Mouse (Mus musculus): ENCODE results near the gene Zfp94. TPM values are rescaled to one million over a fixed set of nuclear protein-coding genes. Genes with fewer than 3 reads are reported as not detected.
A peak's percentile ranks its signal among the peaks of the same experiment; 100 is the strongest.
"Not testable (repeated sequence)": the region's sequence is repeated elsewhere in the genome, so short reads cannot be mapped to it uniquely, and the experiment has no call there.

The Zfp94 gene
- polyA plus RNA-seq, 1 experiment from 2014 or later = 21.6 TPM

GRCm38 (mm10) chr7:24288512-24288911 is 28.0 kb downstream of the Zfp94 start:
- no peak overlapping the region for H3K4me2 ChIP-seq (ENCODE audit: low read length)
- no peak for DNase-seq (ENCODE audit: low spot score)
- H3K9ac ChIP-seq (ENCODE audit: low read length) = no peak overlapping the region
- no peaks in the 10 kb centered on the region for H3K9me3 ChIP-seq (replicated peaks; ENCODE audit: control insufficient read depth, low read length)
- no peaks in the 10 kb centered on the region for H3K4me1 ChIP-seq (ENCODE audit: control insufficient read depth, insufficient read depth, low read length)
- 84% methylated on average over 6 of the region's 6 CpGs for WGBS
- no peak for ATAC-seq
- peaks cover 53% of the 10 kb centered on the region for H3K36me3 ChIP-seq (ENCODE audit: control insufficient read depth, insufficient read depth, low read length)
- no peak overlapping the region for H3K27ac ChIP-seq (ENCODE audit: low read depth, low read length)
- no peak overlapping the region for H3K4me3 ChIP-seq (ENCODE audit: low read depth, low read length)
- H3K27me3 ChIP-seq (replicated peaks; ENCODE audit: control insufficient read depth, insufficient read depth, low read length) = no peaks in the 10 kb centered on the region

- DNase-seq (ENCODE audit: low spot score) (no peak), ATAC-seq (no peak)
- WGBS = 83% methylated on average over 5 of the region's 5 CpGs
- H3K27me3 ChIP-seq (replicated peaks; ENCODE audit: control insufficient read depth, insufficient read depth, low read length) = no peaks in the 10 kb centered on the region
- H3K9ac ChIP-seq (ENCODE audit: low read length) = no peak overlapping the region
- peaks cover 46% of the 10 kb centered on the region for H3K36me3 ChIP-seq (ENCODE audit: control insufficient read depth, insufficient read depth, low read length)
- no peak overlapping the region for H3K4me3 ChIP-seq (ENCODE audit: low read depth, low read length)
- no peaks in the 10 kb centered on the region for H3K9me3 ChIP-seq (replicated peaks; ENCODE audit: control insufficient read depth, low read length)
- H3K4me2 ChIP-seq (ENCODE audit: low read length) = no peak overlapping the region
- H3K27ac ChIP-seq (ENCODE audit: low read depth, low read length) = no peak overlapping the region
- no peaks in the 10 kb centered on the region for H3K4me1 ChIP-seq (ENCODE audit: control insufficient read depth, insufficient read depth, low read length)
These were observed 28.8 kb downstream of the Zfp94 start for GRCm38 (mm10) chr7:24287670-24288069.

GRCm38 (mm10) chr7:24286916-24287315 is 29.6 kb downstream of the Zfp94 start:
- ATAC-seq (no peak), DNase-seq (ENCODE audit: low spot score) (no peak)
- Histone ChIP-seq H3K9me3 (replicated peaks; ENCODE audit: control insufficient read depth, low read length) (no peaks in the 10 kb centered on the region), H3K4me3 (ENCODE audit: low read depth, low read length) (no peak overlapping the region), H3K27ac (ENCODE audit: low read depth, low read length) (no peak overlapping the region), H3K4me1 (ENCODE audit: control insufficient read depth, insufficient read depth, low read length) (no peaks in the 10 kb centered on the region), H3K4me2 (ENCODE audit: low read length) (no peak overlapping the region), H3K9ac (ENCODE audit: low read length) (no peak overlapping the region), H3K36me3 (ENCODE audit: control insufficient read depth, insufficient read depth, low read length) (peaks cover 39% of the 10 kb centered on the region), H3K27me3 (replicated peaks; ENCODE audit: control insufficient read depth, insufficient read depth, low read length) (no peaks in the 10 kb centered on the region)
- 77% methylated on average over 4 of the region's 4 CpGs for WGBS

- Histone ChIP-seq H3K27me3 (replicated peaks; ENCODE audit: control insufficient read depth, insufficient read depth, low read length) (no peaks in the 10 kb centered on the region), H3K27ac (ENCODE audit: low read depth, low read length) (no peak overlapping the region), H3K9me3 (replicated peaks; ENCODE audit: control insufficient read depth, low read length) (no peaks in the 10 kb centered on the region), H3K4me3 (ENCODE audit: low read depth, low read length) (no peak overlapping the region), H3K4me2 (ENCODE audit: low read length) (no peak overlapping the region), H3K9ac (ENCODE audit: low read length) (no peak overlapping the region), H3K36me3 (ENCODE audit: control insufficient read depth, insufficient read depth, low read length) (peaks cover 31% of the 10 kb centered on the region), H3K4me1 (ENCODE audit: control insufficient read depth, insufficient read depth, low read length) (no peaks in the 10 kb centered on the region)
- DNase-seq (ENCODE audit: low spot score) (no peak), ATAC-seq (no peak)
- WGBS = 49% methylated on average over 4 of the region's 4 CpGs
These were observed 30.4 kb downstream of the Zfp94 start for GRCm38 (mm10) chr7:24286090-24286489.

- Histone ChIP-seq H3K4me2 (ENCODE audit: low read length) (no peak overlapping the region), H3K27me3 (replicated peaks; ENCODE audit: control insufficient read depth, insufficient read depth, low read length) (no peaks in the 10 kb centered on the region), H3K4me3 (ENCODE audit: low read depth, low read length) (no peak overlapping the region), H3K27ac (ENCODE audit: low read depth, low read length) (no peak overlapping the region), H3K4me1 (ENCODE audit: control insufficient read depth, insufficient read depth, low read length) (no peaks in the 10 kb centered on the region), H3K36me3 (ENCODE audit: control insufficient read depth, insufficient read depth, low read length) (peaks cover 5% of the 10 kb centered on the region; the same call in 1 of the 2 replicates), H3K9me3 (replicated peaks; ENCODE audit: control insufficient read depth, low read length) (no peaks in the 10 kb centered on the region), H3K9ac (ENCODE audit: low read length) (no peak overlapping the region)
- ATAC-seq = no peak
- 60% methylated on average over 4 of the region's 4 CpGs for WGBS
- no peak for DNase-seq (ENCODE audit: low spot score)
These were observed 35.7 kb downstream of the Zfp94 start for GRCm38 (mm10) chr7:24280858-24281145.

GRCm38 (mm10) chr7:24280031-24280857 is 36.2 kb downstream of the Zfp94 start:
- Histone ChIP-seq H3K27ac (ENCODE audit: low read depth, low read length) (no peak overlapping the region), H3K9me3 (replicated peaks; ENCODE audit: control insufficient read depth, low read length) (no peaks in the 10 kb centered on the region), H3K4me3 (ENCODE audit: low read depth, low read length) (no peak overlapping the region), H3K4me1 (ENCODE audit: control insufficient read depth, insufficient read depth, low read length) (no peaks in the 10 kb centered on the region), H3K27me3 (replicated peaks; ENCODE audit: control insufficient read depth, insufficient read depth, low read length) (no peaks in the 10 kb centered on the region), H3K36me3 (ENCODE audit: control insufficient read depth, insufficient read depth, low read length) (peaks cover 7% of the 10 kb centered on the region), H3K9ac (ENCODE audit: low read length) (no peak overlapping the region), H3K4me2 (ENCODE audit: low read length) (no peak overlapping the region)
- no peak for ATAC-seq
- 63% methylated on average over 10 of the region's 10 CpGs for WGBS
- no peak for DNase-seq (ENCODE audit: low spot score)

GRCm38 (mm10) chr7:24278771-24279170 is 37.7 kb downstream of the Zfp94 start:
- DNase-seq (ENCODE audit: low spot score); H3K27ac ChIP-seq (ENCODE audit: low read depth, low read length); H3K4me3 ChIP-seq (ENCODE audit: low read depth, low read length); ATAC-seq; H3K4me1 ChIP-seq (ENCODE audit: control insufficient read depth, insufficient read depth, low read length); H3K4me2 ChIP-seq (ENCODE audit: low read length); H3K9ac ChIP-seq (ENCODE audit: low read length); H3K27me3 ChIP-seq (replicated peaks; ENCODE audit: control insufficient read depth, insufficient read depth, low read length); H3K9me3 ChIP-seq (replicated peaks; ENCODE audit: control insufficient read depth, low read length): not testable (repeated sequence)
- peaks cover 22% of the 10 kb centered on the region for H3K36me3 ChIP-seq (ENCODE audit: control insufficient read depth, insufficient read depth, low read length)
- WGBS = 84% methylated on average over 3 of the region's 3 CpGs

- Histone ChIP-seq H3K9ac (ENCODE audit: low read length) (no peak overlapping the region), H3K4me2 (ENCODE audit: low read length) (no peak overlapping the region), H3K4me1 (ENCODE audit: control insufficient read depth, insufficient read depth, low read length) (peaks cover 3% of the 10 kb centered on the region; the same call in 1 of the 2 replicates), H3K9me3 (replicated peaks; ENCODE audit: control insufficient read depth, low read length) (no peaks in the 10 kb centered on the region), H3K27me3 (replicated peaks; ENCODE audit: control insufficient read depth, insufficient read depth, low read length) (no peaks in the 10 kb centered on the region), H3K4me3 (ENCODE audit: low read depth, low read length) (no peak overlapping the region), H3K27ac (ENCODE audit: low read depth, low read length) (no peak overlapping the region), H3K36me3 (ENCODE audit: control insufficient read depth, insufficient read depth, low read length) (peaks cover 26% of the 10 kb centered on the region)
- DNase-seq (ENCODE audit: low spot score) = no peak
- 93% methylated on average over 4 of the region's 4 CpGs for WGBS
- ATAC-seq = no peak
These were observed 42.0 kb downstream of the Zfp94 start for GRCm38 (mm10) chr7:24274456-24274855.

- no peak overlapping the region for H3K9ac ChIP-seq (ENCODE audit: low read length)
- H3K4me2 ChIP-seq (ENCODE audit: low read length) = peak overlapping the region; percentile 72
These were observed 45.3 kb downstream of the Zfp94 start for GRCm38 (mm10) chr7:24271191-24271590.

More at GRCm38 (mm10) chr7:24271191-24271590, 45.3 kb downstream of the Zfp94 start:
- DNase-seq (ENCODE audit: low spot score) (no peak), ATAC-seq (no peak)
- Histone ChIP-seq H3K4me1 (ENCODE audit: control insufficient read depth, insufficient read depth, low read length) (peaks cover 3% of the 10 kb centered on the region; the same call in 1 of the 2 replicates), H3K9me3 (replicated peaks; ENCODE audit: control insufficient read depth, low read length) (no peaks in the 10 kb centered on the region), H3K36me3 (ENCODE audit: control insufficient read depth, insufficient read depth, low read length) (peaks cover 22% of the 10 kb centered on the region), H3K27ac (ENCODE audit: low read depth, low read length) (no peak overlapping the region), H3K4me3 (ENCODE audit: low read depth, low read length) (no peak overlapping the region), H3K27me3 (replicated peaks; ENCODE audit: control insufficient read depth, insufficient read depth, low read length) (no peaks in the 10 kb centered on the region)
- WGBS = 91% methylated on average over 6 of the region's 6 CpGs

All from forebrain, embryonic 14.5 days (tissue).